Mouse (Mus musculus): ENCODE measurements around the gene Cacna1a.
"Not testable (repeated sequence)": the region's sequence is repeated elsewhere in the genome, so short reads cannot be mapped to it uniquely, and the experiment has no call there.

The Cacna1a gene

DNA sequence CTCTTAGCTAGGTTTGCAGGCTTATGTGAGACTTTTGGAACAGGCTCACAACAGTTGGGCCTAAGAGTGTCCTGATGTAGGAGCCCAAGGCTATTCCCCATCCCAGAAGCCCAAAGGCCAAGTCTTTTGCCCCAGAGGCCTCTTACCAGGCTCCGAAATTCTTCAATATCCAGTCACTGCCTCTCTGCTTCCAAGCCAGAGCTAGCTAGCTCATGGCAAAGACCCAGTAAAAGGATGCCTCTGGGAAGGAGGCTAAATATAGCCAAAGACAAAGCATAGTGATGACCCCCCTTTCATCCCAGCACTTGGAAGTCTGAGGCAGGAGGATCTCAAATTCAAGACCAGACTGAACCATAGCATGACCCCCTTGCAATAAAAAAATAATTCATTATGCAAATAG lies 211.2 kb downstream of the Cacna1a start:
- DNase-seq: no peak

DNA sequence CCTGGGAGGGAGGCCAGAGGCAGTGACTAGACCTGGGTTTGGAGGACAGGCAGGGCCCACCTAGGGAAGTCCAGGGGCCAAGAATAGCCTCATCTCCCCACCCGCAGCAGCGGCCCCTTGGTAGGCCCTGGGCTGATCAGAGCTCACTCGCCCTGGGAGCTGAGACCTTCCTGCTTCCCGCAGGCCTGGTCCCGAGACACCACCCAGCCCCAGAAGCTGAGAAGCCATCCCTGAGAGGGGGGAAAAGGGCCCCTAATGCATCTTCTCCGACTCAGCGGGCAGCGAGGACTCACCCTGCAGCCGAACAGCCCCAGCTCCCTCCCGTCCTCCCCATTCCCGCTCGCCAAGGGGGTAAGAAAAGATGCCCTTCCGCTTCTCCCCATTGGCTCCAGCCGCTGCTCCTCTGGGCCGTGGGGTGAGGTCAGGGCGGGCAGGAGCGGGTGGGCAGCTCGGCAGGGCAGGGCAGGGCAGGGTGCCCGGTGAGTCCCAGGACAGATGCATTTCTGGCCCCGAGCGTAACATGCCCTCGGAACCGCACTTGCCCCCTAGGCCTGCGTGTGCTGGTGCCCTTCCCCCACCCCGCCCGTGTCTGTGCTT lies 212.2 kb downstream of the Cacna1a start:
- no peak for DNase-seq

DNA sequence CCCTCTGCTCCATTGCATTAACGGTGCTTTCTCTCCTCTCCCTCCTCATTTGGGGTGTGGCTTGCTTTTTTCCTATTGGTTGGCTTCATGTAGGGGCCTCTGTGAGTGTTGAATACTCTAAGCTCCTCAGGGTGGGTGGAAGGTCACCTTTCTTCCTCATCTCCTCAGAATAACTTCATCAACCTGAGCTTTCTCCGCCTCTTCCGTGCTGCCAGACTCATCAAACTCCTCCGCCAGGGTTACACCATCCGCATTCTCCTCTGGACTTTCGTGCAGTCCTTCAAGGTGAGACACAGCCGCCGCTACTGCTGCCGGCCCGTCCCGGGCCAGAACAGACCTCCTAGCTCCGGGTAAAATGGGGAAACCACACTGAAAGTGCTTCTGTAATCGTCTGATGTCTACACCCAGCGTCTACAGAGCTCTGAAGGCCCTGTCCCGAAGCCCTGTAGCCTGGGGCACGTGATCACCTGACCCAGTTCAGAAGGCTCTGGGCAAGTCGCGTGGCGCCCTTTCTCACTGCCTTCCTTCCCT lies 213.0 kb downstream of the Cacna1a start:
- no peak for DNase-seq

DNA sequence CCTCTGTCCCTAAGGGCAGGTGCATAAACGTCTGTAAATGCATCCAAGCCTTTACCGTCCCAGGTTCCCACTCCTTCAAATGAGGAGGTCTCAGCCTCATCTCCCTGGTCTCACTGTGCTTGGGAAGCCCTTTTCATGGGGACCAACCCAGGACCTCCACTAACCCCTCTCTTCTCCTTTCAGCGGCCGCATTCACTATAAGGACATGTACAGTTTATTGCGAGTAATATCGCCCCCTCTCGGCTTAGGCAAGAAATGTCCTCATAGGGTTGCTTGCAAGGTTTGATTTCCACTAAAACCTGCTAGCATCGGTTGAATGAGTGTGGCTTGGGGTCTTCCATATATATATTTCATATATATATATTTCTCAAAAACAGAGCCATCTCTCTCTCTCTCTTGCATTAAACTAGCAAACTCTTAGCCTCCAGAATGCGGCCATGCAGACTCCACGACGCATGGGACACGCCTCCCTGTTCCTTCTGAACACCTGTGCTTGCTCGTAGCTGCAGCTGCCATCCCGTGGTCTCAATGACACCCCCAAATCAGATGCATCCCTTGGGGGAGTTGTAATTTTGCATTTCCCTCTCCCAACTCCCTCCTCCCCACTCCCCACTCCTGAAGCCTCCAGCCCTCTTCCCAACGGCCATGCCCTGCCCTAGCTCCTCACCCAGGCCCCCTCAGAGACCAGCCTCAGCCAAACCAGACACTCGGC lies 226.4 kb downstream of the Cacna1a start:
- DNase-seq: no peak

DNA sequence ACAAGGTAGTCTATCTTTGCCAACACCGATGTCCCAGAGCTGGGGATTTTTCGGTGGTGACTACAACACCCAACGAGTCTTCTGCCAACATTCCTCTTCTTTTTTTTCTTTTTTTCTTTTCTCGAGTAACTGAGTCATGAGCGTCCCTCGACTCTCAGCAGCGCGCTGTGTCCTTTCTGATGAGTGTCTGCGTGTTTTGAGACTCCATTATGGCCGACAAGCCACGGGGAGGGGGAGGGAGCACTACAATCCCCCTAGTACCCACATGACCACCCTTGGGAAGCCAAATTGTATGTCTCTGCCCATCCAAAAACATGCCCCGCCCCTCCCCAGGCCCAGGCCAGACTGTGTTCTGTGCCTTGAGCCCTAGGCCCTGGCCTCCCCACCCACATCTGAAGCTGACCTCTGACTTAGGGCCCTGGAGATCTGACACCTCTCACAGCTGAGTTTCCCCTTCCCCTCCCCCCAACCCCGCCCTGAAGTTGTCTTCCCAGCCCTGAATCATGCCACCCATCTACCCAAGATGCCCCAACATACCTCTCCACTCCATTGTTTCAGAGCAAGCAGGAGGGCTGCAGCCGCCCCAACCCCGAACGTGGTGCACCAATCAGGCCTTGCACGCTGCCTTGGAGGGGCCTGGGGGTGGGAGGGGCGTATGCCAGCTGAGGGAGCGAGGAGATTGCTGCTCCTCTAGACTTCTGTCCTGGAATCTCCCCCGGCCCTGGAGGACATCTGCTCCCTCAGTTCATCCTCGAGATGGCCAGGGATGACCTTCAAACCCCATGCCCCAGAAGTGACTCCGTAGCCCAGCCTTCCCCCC lies 227.6 kb downstream of the Cacna1a start:
- no peak for DNase-seq

DNA sequence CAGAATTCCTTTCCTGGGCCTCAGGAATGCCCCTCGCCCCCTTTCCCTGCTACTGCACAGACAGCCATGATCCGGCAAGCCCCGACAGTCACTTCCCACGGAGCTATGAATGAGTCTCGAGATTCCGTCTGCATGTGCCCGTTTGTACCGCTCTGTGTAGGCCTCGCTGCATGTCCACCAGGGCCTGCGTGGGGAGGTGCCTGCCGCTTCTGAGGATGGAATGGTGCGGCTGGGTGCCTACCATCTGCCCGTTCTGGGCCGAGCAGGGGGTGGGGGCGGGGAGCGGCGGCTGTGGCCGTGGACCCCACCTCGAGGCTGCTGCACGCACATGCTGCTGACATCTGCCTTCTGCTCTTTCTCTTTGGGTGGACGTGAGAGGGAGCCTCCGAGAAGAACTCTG lies 228.8 kb downstream of the Cacna1a start:
- no peak for DNase-seq

DNA sequence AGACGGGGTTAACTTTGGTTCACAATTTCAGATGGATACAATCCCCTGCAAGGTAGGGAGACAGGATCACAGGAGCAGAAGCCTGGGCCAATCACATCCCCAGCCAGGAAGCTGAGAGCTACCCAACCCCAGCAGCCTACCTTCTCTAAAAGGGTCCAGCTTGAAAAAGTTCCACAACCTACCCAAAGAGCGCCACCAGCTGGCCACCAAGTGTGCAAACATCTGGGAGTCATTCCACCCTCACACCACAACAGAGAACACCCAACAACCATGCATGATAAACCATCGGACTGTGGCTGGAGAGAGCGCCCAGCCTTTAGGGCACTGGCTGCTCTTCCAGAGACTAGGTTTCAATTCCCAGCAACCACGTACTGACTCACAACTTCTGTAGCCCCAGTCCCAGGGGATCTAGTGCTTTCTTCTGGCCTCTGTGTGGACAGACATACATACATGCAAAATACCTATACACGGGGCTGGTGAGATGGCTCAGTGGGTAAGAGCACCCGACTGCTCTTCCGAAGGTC lies 232.9 kb downstream of the Cacna1a start:
- DNase-seq: no peak

DNA sequence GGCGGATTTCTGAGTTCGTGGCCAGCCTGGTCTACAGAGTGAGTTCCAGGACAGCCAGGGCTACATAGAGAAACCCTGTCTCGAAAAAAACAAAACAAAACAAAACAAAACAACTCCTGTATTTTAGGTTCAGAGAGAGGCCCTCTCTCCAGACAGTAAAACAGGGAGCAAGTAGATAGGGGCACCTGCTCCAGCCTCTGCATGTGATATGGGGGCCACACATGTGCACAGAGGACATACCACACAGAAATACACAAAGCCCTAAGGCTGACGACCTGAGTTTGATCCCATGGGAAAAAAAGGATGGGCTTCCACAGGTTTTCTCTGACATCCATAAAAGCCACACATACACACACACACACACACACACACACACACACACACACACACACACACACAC lies 235.2 kb downstream of the Cacna1a start:
- DNase-seq: not testable (repeated sequence)

DNA sequence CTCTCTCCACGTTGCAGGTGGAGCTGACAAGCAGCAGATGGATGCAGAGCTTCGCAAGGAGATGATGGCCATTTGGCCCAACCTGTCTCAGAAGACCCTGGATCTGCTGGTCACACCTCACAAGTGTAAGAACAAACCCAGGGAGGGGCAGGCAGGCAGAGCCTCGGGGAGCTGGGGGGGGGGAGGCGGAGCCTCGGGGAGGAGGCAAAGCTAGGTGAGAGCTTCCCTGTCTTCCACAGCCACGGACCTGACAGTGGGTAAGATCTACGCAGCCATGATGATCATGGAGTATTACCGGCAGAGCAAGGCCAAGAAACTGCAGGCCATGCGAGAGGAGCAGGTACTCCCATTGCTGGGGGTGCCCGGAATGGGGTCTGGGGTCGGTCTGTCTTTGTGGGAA lies 241.3 kb downstream of the Cacna1a start:
- no peak for DNase-seq

DNA sequence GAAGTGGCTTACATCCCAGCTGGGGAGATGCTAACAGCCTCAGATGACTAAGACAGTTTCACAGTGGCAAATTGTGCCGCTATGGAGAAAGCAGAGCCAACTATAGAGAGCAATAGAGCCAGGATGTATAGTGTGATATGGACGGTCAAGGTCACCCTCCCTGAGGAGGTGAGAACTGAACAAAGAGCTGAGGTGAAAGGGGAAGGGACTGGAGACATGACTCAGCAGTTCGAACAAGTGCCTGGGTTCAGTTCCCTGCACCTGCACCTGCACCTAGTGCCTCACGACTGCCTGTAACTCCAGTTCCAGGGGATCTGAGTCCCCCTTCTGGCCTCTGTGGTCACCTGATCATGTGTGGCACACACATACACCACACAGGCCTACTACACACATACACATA lies 241.9 kb downstream of the Cacna1a start:
- no peak for DNase-seq

DNA sequence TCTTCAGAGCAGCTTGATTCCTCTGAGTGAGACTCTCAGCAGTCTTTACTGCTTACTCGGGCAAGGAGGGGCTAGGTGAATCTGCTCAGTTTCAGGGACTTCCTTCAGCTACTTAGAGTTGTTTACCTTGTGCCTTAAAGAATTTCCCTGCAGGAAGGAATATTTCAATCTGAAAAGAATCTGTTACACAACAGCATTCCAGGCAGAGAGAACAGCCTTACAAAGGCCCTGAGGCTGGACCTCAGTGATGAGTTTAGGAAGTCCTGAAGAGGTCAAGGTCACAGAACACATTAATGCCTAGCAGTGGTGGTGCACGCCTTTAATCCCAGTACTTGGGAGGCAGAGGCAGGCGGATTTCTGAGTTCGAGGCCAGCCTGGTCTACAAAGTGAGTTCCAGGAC lies 243.6 kb downstream of the Cacna1a start:
- DNase-seq: no peak

DNA sequence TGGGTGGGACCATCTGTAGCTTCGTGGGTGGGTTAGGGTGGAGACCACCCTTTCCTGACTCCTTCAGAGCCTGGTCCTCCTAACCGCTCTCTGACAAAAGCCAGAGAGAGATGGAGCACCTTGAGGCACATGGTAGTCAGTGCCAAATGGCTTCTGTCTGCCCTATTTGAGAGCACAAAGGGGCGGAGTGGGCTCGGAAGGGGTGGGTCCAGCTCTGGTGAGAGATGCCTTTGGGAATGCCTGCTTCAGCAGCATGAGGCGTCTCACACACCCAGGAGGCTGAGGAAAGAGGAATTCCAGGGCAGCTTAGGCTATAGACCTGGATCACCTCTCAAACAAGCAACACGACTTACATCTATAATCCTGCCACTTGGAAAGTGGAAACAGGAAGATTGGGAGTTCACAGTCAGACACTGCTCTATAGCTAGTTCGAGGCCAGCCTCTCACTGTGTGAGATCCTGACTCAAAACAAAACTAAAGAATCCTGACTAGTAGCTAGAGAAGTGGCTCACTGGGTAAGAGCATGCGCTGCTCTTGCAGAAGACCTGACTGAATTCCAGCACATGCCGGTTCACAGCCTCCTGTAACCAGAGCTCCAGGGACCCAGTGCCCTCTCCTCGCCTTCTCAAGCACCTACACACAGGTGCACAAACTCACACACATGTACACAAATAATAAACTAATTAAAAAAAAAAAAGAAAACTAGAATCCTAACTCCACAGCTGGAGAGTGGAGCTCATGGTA lies 245.8 kb downstream of the Cacna1a start:
- DNase-seq: no peak

DNA sequence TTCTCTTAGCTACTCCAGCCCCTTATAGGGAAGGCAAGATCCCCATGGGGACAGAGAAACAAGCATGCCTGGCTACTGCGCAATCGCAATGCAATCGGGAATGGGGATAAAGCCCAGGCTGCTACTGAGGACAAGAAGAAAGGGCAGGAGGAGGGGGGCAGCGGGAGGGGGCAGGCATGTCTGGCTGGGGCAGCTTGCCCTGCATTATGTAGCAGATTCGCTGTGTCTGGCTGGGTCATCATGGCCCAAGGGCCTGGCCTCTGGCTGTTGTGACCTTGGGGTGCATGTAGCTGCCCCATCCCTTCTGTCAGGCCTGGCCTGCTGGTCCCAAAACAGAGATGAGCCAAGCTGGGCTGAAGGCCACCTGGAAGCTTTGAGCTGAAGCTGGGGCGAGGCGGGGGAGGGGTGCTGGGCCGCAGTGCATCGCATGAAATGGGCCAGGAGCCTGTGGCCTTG lies 246.6 kb downstream of the Cacna1a start:
- peak; percentile 97 for DNase-seq

DNA sequence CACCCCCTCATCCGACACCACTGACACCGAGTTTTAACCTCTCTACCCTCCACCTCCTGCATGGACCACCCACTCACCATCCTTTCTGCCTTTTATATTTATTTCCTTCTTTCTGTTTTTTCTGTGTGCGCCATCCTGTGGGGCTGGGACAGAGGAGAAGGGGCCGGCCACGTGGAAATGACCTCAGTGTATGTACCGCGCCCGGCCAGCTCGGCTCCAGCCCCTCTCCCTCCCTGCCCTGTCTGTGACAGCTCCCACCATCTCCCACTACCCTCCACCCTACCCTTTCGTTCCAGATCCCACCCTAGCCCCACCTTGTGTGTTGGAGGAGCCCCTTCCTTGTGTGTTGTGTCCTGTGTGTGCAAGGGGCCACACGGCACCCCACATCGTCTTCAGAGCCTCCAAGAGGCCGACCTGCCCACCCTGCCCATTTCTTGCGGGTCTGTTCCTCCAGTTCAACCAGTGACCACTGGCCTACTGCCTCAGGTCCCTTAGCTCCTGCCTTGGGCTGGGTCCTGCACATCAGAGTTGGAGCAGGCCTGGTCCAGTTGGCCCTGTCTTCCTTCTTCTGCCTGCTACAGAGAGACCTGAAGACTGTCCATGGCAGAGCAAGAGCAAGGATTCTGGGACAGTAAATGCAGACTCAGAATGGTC lies 247.3 kb downstream of the Cacna1a start:
- DNase-seq: peak; percentile 56

DNA sequence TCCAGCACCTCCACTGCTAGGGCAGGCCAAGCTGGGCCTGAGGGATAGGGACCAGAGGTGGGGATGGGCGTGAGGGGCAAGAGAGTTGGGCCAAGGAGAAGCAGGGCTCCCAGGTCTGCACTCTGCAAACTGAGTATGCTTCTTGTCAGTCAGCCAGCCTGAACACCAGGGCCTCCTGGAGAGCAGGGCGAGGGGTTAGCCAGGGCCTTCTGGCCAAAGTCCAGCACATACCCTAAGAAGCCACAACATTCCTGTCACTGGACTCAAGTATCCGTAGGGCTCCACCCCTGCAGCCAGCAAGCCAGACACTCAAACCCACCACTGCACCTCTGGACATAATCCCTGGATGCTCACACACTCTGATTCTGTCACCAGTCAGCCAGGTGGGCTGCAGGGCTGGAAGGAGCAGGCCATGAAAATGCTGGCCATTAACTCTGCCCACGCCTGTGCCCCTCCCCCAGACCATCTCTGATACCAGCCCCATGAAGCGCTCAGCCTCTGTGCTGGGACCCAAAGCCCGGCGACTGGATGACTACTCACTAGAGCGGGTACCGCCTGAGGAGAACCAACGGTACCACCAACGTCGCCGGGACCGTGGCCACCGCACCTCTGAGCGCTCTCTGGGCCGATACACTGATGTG lies 247.9 kb downstream of the Cacna1a start:
- DNase-seq: peak; percentile 65

DNA sequence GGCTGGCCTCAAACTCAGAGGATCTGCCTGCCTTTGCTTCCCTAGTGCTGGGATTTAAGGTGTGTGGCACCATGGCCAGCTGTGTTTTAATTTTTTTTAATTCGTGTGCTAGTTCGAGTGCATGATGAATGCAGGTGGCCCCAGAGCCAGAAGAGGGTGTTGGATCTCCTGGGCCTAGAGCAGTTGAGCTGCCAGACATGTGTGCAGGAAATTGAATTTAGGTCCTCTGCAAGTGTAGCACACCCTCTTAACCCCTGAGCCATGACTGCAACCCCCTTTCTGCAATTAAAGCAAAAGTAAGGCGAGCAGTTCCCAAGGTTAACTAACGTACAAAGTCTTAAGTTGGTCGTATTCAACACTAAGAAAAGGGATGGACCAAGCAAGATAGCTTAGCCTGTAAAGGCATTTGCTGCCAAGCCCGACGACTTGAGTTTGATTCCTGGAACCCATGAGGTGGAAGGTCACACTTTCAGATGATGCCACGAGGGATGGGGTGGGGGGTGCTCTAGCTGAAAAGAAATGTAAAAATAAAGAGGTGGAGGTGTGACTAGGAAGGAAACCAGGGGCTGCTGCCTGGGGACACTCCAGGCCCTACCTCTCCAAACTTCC lies 249.8 kb downstream of the Cacna1a start:
- no peak for DNase-seq

DNA sequence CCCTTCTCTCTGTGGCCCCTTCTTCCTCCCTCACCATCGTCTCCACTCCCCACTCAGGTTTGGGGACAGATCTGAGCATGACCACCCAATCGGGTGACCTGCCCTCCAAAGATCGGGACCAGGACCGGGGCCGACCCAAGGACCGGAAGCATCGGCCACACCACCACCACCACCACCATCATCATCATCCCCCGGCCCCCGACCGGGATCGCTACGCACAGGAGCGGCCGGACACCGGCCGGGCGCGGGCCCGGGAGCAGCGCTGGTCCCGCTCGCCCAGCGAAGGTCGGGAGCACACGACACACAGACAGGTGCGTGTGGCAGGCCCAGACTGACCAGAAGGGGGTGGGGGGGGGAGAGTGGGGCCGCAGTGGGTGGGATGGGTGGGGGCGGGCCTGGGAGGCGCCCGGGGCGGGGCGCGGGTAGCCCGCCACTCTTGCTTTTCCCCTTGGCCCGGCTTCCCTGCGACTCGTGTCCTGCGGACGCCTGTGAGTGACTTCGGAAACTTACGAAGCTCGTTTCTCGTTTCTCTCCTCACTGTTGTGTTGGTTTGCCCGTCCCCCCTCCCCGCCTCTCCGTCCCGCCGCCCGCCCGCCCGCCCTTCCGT lies 250.4 kb downstream of the Cacna1a start:
- peak; percentile 61 for DNase-seq

DNA sequence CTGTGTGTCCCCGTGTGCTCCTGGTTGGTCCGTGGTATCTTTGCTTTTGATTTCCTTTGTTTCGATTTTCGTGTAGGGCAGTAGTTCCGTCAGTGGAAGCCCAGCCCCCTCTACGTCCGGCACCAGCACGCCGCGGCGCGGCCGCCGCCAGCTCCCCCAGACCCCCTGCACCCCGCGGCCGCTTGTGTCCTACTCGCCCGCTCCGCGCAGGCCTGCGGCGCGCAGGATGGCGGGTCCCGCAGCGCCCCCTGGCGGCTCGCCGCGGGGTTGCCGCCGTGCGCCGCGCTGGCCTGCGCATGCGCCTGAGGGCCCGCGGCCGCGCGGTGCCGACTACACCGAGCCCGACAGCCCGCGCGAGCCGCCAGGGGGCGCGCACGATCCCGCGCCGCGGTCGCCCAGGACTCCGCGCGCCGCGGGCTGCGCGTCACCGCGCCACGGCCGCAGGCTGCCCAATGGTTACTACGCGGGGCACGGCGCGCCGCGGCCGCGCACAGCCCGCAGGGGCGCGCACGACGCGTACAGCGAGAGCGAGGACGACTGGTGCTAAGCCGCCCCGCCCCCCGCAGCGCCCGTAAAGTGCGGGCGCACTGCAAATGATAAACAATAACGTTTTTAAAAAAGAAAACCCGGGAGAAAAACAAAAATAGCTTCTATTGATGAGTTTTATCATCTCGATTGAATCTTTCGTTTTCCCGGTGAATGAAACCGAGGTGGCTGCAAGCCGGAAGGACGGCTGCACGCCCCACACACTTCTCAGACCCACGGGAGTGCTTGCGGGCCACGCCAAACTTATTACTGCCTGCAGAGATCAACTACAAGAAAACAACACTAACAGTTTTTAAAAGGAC lies 251.1 kb downstream of the Cacna1a start:
- peak; percentile 92 for DNase-seq

DNA sequence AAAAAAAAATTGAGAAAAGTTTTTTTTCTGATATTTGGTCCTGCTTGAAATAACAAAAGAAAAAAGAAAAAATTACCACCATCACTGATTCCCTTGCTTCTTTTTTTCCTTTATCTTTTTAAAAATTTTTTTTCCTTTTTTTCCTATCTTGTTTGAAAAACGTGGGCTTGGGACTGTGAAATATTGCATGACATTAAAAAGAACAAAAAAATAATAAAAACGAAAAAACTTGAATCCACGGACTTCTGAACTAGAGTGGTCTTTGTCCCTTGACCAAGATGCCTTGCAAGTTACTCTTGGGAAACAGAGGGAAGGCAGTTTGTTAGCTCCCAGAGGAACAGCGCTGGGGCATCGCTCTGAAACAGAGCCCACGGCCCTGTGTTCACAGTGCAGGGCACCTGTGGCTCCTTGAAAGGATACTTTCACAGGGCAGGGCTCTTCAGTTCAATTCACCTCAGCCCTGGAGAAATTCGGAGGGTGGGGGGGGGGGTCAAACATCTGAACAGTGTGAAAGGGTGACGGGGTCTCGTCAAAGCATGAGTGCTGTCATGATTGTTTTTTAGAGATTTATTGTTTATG lies 251.9 kb downstream of the Cacna1a start:
- no peak for DNase-seq

Data from cerebellum, adult 8-10 months (tissue).